Mouse (Mus musculus): Measurements from ENCODE around the gene Ube3c. TPM values are rescaled to one million over a fixed set of nuclear protein-coding genes. Genes with fewer than 3 reads are reported as not detected.
"Not testable (repeated sequence)": the region's sequence is repeated elsewhere in the genome, so short reads cannot be mapped to it uniquely, and the experiment has no call there.

The Ube3c gene
- polyA plus RNA-seq, 1 experiment, result 6.3 TPM

- Histone ChIP-seq H3K36me3 (ENCODE audit: control insufficient read depth, insufficient read depth, low read length) (peaks cover 37% of the 10 kb centered on the region), H3K4me1 (ENCODE audit: control insufficient read depth, insufficient read depth, insufficient read length, low read length) (peaks cover 5% of the 10 kb centered on the region; the same call in 1 of the 2 replicates), H3K4me3 (ENCODE audit: low read depth, low read length) (no peak overlapping the region), H3K27me3 (ENCODE audit: control insufficient read depth, insufficient read depth, low read length) (no peaks in the 10 kb centered on the region), H3K27ac (ENCODE audit: insufficient read depth, low read depth, low read length) (no peak overlapping the region)
- no peak for TF ChIP-seq POLR2A (IDR thresholded peaks at IDR 0.05; ENCODE audit: low read depth, low read length)
- no peak for TF ChIP-seq CTCF (IDR thresholded peaks at IDR 0.05; ENCODE audit: extremely low read depth, insufficient read length, insufficient replicate concordance, low read depth, low read length)
Measured at GRCm38 (mm10) chr5:29636298-29636697, 67.3 kb downstream of the Ube3c start.

DNA sequence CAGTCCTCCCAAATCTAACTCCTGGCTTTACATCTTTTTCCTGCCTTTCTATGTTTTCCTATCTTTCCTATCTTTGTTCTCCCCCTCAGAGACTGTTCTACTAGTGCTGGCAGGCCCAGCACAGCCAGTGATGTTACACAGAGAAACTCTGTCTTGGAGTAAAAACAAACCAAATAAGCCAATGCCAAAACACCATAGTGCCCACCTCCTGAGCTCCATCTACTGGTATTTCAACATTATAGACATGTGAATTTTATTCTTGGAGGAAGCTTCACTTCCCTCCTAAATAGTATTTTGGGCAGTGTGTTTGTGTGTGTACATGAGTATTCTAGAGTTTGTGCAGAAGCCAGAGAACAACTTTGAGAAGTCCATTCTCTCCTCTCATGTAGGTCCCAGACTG, 67.8 kb downstream of the Ube3c start:
- Histone ChIP-seq H3K4me1 (ENCODE audit: control insufficient read depth, insufficient read depth, insufficient read length, low read length) (peaks cover 5% of the 10 kb centered on the region; the same call in 1 of the 2 replicates), H3K4me3 (ENCODE audit: low read depth, low read length) (no peak overlapping the region), H3K27me3 (ENCODE audit: control insufficient read depth, insufficient read depth, low read length) (no peaks in the 10 kb centered on the region), H3K27ac (ENCODE audit: insufficient read depth, low read depth, low read length) (no peak overlapping the region), H3K36me3 (ENCODE audit: control insufficient read depth, insufficient read depth, low read length) (peaks cover 33% of the 10 kb centered on the region)
- no peak for TF ChIP-seq CTCF (IDR thresholded peaks at IDR 0.05; ENCODE audit: extremely low read depth, insufficient read length, insufficient replicate concordance, low read depth, low read length)
- TF ChIP-seq POLR2A (IDR thresholded peaks at IDR 0.05; ENCODE audit: low read depth, low read length), result no peak

DNA sequence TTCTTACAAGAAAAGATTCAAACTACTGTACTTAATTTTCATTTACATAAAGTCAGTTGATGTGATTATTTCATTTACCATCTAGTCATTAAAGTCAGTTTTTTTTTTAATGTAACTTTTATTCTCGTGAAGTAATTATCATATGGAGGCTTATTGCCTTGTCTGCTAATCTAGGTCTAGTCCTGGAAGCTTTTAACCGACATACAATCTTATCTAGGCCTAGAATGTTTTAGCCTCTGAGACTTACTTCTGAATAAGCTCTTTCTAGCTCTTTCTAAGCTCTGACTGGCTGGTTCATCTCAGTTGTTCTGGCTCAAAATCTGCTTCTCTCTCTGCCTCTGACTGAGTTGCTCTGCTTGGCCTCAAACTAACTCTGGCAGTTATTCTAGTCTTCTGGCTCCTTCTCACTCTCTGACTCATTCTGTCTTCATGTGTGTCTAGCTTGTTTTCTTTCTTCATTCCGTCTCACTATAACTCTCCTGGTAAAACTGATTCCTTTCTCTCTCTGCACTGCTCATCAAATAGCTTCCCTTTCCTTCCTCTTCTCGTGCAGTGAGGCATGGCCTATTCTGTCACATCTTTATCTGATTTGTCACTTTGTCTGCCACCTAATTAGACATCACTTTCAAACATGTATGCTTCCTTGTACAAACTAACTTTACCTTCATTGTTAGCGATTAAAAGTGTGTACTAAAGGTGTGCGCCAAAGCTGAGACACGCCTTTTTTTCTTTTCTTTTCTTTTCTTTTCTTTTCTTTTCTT, 72.3 kb downstream of the Ube3c start:
- Histone ChIP-seq H3K27ac (ENCODE audit: insufficient read depth, low read depth, low read length) (no peak overlapping the region), H3K4me3 (ENCODE audit: low read depth, low read length) (no peak overlapping the region), H3K36me3 (ENCODE audit: control insufficient read depth, insufficient read depth, low read length) (peaks cover 30% of the 10 kb centered on the region), H3K4me1 (ENCODE audit: control insufficient read depth, insufficient read depth, insufficient read length, low read length) (peaks cover 5% of the 10 kb centered on the region; the same call in 1 of the 2 replicates), H3K27me3 (ENCODE audit: control insufficient read depth, insufficient read depth, low read length) (no peaks in the 10 kb centered on the region)
- WGBS, result 81% methylated on average over 7 of the region's 7 CpGs
- TF ChIP-seq POLR2A (IDR thresholded peaks at IDR 0.05; ENCODE audit: low read depth, low read length), result no peak
- TF ChIP-seq CTCF (IDR thresholded peaks at IDR 0.05; ENCODE audit: extremely low read depth, insufficient read length, insufficient replicate concordance, low read depth, low read length), result no peak

DNA sequence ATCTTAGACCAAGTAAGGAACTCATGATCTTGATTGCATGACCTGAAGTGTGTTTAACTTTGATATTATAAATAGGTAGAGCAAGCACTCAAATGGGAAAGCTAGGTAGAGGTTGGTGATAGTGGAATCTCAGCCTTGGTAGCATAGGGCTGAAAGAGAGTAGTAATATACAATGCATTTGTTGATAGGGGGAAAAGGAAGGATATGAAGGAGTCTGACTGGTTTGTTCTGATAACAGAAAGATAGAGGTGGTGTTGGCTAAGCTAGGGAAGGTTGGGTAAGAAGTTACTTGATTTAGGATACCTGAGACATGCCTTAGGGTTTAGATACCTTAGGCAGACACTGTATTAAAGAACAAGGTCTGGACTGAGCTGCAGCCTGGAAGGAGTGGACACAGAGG, 82.7 kb downstream of the Ube3c start:
- Histone ChIP-seq H3K27me3 (ENCODE audit: control insufficient read depth, insufficient read depth, low read length) (no peaks in the 10 kb centered on the region), H3K4me1 (ENCODE audit: control insufficient read depth, insufficient read depth, insufficient read length, low read length) (peaks cover 1% of the 10 kb centered on the region; the same call in 1 of the 2 replicates), H3K4me3 (ENCODE audit: low read depth, low read length) (no peak overlapping the region), H3K27ac (ENCODE audit: insufficient read depth, low read depth, low read length) (no peak overlapping the region), H3K36me3 (ENCODE audit: control insufficient read depth, insufficient read depth, low read length) (peaks cover 12% of the 10 kb centered on the region)
- TF ChIP-seq POLR2A (IDR thresholded peaks at IDR 0.05; ENCODE audit: low read depth, low read length) (no peak), CTCF (IDR thresholded peaks at IDR 0.05; ENCODE audit: extremely low read depth, insufficient read length, insufficient replicate concordance, low read depth, low read length) (no peak)

GRCm38 (mm10) chr5:29657590-29658339, 88.7 kb downstream of the Ube3c start:
- H3K4me1 ChIP-seq (ENCODE audit: control insufficient read depth, insufficient read depth, insufficient read length, low read length), result peaks cover 12% of the 10 kb centered on the region; the same call in 1 of the 2 replicates
- 39% methylated on average over 3 of the region's 3 CpGs for WGBS
- H3K36me3 ChIP-seq (ENCODE audit: control insufficient read depth, insufficient read depth, low read length), result peaks cover 13% of the 10 kb centered on the region
- no peaks in the 10 kb centered on the region for H3K27me3 ChIP-seq (ENCODE audit: control insufficient read depth, insufficient read depth, low read length)
- H3K4me3 ChIP-seq (ENCODE audit: low read depth, low read length), result no peak overlapping the region
- TF ChIP-seq POLR2A (IDR thresholded peaks at IDR 0.05; ENCODE audit: low read depth, low read length), result no peak
- no peak for TF ChIP-seq CTCF (IDR thresholded peaks at IDR 0.05; ENCODE audit: extremely low read depth, insufficient read length, insufficient replicate concordance, low read depth, low read length)
- peak overlapping the region; percentile 43 for H3K27ac ChIP-seq (ENCODE audit: insufficient read depth, low read depth, low read length)

- WGBS, result 88% methylated on average over 4 of the region's 4 CpGs
Measured at GRCm38 (mm10) chr5:29661246-29661645, 92.2 kb downstream of the Ube3c start.

DNA sequence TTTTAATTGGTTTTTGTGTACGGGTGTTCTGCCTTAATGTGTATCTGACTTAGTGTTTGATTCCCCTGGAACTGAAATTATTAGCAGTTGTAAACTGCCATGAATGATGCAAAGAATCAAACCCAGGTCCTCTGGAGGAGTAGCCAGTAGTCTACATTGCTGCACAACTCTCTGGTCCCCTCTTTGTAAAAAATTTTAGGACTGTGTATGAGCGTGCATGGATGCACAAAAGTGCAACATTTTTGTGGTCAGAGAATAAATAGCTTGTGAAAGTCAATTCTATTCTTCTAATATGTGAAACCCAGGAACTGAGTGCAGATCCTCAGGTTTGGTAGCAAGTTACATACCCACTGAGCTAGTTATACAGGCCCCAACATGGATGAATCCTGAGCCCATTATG, 96.3 kb downstream of the Ube3c start:
- H3K4me3 ChIP-seq (ENCODE audit: low read depth, low read length), result no peak overlapping the region

More at GRCm38 (mm10) chr5:29661246-29661645, 92.2 kb downstream of the Ube3c start:
- peaks cover 12% of the 10 kb centered on the region; the same call in 1 of the 2 replicates for H3K4me1 ChIP-seq (ENCODE audit: control insufficient read depth, insufficient read depth, insufficient read length, low read length)
- not testable (repeated sequence) for H3K27me3 ChIP-seq (ENCODE audit: control insufficient read depth, insufficient read depth, low read length); H3K27ac ChIP-seq (ENCODE audit: insufficient read depth, low read depth, low read length); H3K4me3 ChIP-seq (ENCODE audit: low read depth, low read length)
- peaks cover 29% of the 10 kb centered on the region for H3K36me3 ChIP-seq (ENCODE audit: control insufficient read depth, insufficient read depth, low read length)

More for the DNA sequence above, 96.3 kb downstream of the Ube3c start:
- Histone ChIP-seq H3K27me3 (ENCODE audit: control insufficient read depth, insufficient read depth, low read length) (no peaks in the 10 kb centered on the region), H3K4me1 (ENCODE audit: control insufficient read depth, insufficient read depth, insufficient read length, low read length) (no peaks in the 10 kb centered on the region), H3K27ac (ENCODE audit: insufficient read depth, low read depth, low read length) (no peak overlapping the region), H3K36me3 (ENCODE audit: control insufficient read depth, insufficient read depth, low read length) (peaks cover 41% of the 10 kb centered on the region)
- TF ChIP-seq CTCF (IDR thresholded peaks at IDR 0.05; ENCODE audit: extremely low read depth, insufficient read length, insufficient replicate concordance, low read depth, low read length) (no peak), POLR2A (IDR thresholded peaks at IDR 0.05; ENCODE audit: low read depth, low read length) (no peak)
- WGBS, result 88% methylated on average over 2 of the region's 2 CpGs

All from small intestine, adult 2 months (tissue).